Mouse (Mus musculus) CH12.LX (cell line): Measurements from ENCODE around the gene Spred2. TPM values are rescaled to one million over a fixed set of nuclear protein-coding genes. Genes with fewer than 3 reads are reported as not detected.

Experiments
- DNase-seq: peaks from one replicate; pipeline ENCODE4 v3.0.0-alpha.2; 2013; ENCODE audit errors: extremely low read depth
- H3K27ac ChIP-seq: 2 replicates; pipeline ENCODE4 v1.5.1; 2012; ENCODE audit warnings: low read depth, mild to moderate bottlenecking, control low read depth, moderate library complexity; ENCODE audit not compliant: insufficient read depth
- H3K27me3 ChIP-seq: replicated peaks from 2 replicates; pipeline ENCODE3; 2012; ENCODE audit warnings: inconsistent platforms
- H3K36me3 ChIP-seq, 2 experiments: replicated peaks in 1 of 2; 2 replicates each; pipeline versions ENCODE3 to v1.6.1; 2012; ENCODE audit warnings: inconsistent platforms in 1 of 2, low read length in 1 of 2, mild to moderate bottlenecking in 1 of 2, mixed read lengths in 1 of 2, moderate library complexity in 1 of 2; ENCODE audit not compliant: control insufficient read depth in 1 of 2, insufficient read depth in 1 of 2
- H3K4me1 ChIP-seq, 2 experiments: 2 replicates each; pipeline ENCODE4 v1.6.1; 2012; ENCODE audit warnings: inconsistent platforms in 1 of 2, moderate library complexity in 1 of 2; ENCODE audit not compliant: insufficient read depth in 2 of 2, control insufficient read depth in 1 of 2
- H3K4me2 ChIP-seq: 2 replicates; pipeline ENCODE4 v1.6.1; 2012; ENCODE audit warnings: low read depth, mild to moderate bottlenecking, control low read depth; ENCODE audit not compliant: poor library complexity, insufficient read depth, severe bottlenecking
- H3K4me3 ChIP-seq, 3 experiments: fragments of 150-350 bp in 1 of 3; sonication (generic) in 1 of 3; replicated peaks in 1 of 3; 2 replicates each; pipeline versions ENCODE3 to v1.5.1; 2011 to 2012; ENCODE audit warnings: low read depth in 2 of 3, low read length in 2 of 3, mild to moderate bottlenecking in 2 of 3, moderate library complexity in 2 of 3, control low read depth in 1 of 3, improper control_type of control experiment in 1 of 3, inconsistent platforms in 1 of 3, mixed read lengths in 1 of 3; ENCODE audit not compliant: poor library complexity in 1 of 3
- H3K79me2 ChIP-seq: replicated peaks from 2 replicates; pipeline ENCODE4 v1.6.1; 2012; ENCODE audit warnings: mild to moderate bottlenecking, moderate library complexity; ENCODE audit not compliant: control insufficient read depth, poor library complexity, insufficient read depth, severe bottlenecking; ENCODE audit errors: extremely low read depth
- H3K9ac ChIP-seq: 2 replicates; pipeline ENCODE4 v1.6.1; 2012; ENCODE audit warnings: low read depth, mild to moderate bottlenecking, control low read depth, moderate library complexity; ENCODE audit not compliant: insufficient read depth
- H3K9me3 ChIP-seq: replicated peaks from 2 replicates; pipeline ENCODE3; 2012; ENCODE audit warnings: low read length, inconsistent platforms, mixed read lengths
- BHLHE40 ChIP-seq: IDR thresholded peaks from 2 replicates; pipeline ENCODE4 v1.6.1; 2011; ENCODE audit warnings: mild to moderate bottlenecking, low read depth, low read length, improper control_type of control experiment
- CHD1 ChIP-seq: IDR thresholded peaks from 2 replicates; pipeline ENCODE4 v1.6.1; 2012; ENCODE audit warnings: low read depth, low read length, improper control_type of control experiment, inconsistent platforms
- CTCF ChIP-seq, 2 experiments: IDR thresholded peaks in 1 of 2; conservative IDR thresholded peaks in 1 of 2; 2 replicates each; pipeline ENCODE4 v1.5.1; 2011 to 2012; ENCODE audit warnings: low read depth in 2 of 2, low read length in 2 of 2, improper control_type of control experiment in 1 of 2, inconsistent platforms in 1 of 2, mild to moderate bottlenecking in 1 of 2, moderate library complexity in 1 of 2
- EP300 ChIP-seq: IDR thresholded peaks from 2 replicates; pipeline ENCODE4 v1.6.1; 2011; ENCODE audit warnings: low read length, improper control_type of control experiment
- ETS1 ChIP-seq: conservative IDR thresholded peaks from 2 replicates; pipeline ENCODE4 v1.6.1; 2012; ENCODE audit warnings: low read depth, mild to moderate bottlenecking, inconsistent platforms, low read length, improper control_type of control experiment, moderate library complexity
- IRF4 ChIP-seq: IDR thresholded peaks from 2 replicates; pipeline ENCODE4 v1.6.1; 2014; ENCODE audit warnings: low read depth, mild to moderate bottlenecking, inconsistent platforms, low read length, improper control_type of control experiment
- JUN ChIP-seq: IDR thresholded peaks from 2 replicates; pipeline ENCODE4 v1.6.1; 2011; ENCODE audit warnings: low read depth, mild to moderate bottlenecking, low read length, improper control_type of control experiment, moderate library complexity; ENCODE audit not compliant: insufficient read depth
- JUND ChIP-seq: conservative IDR thresholded peaks from 2 replicates; pipeline ENCODE4 v1.6.1; 2011; ENCODE audit warnings: low read depth, low read length, improper control_type of control experiment
- KAT2A ChIP-seq: IDR thresholded peaks from 2 replicates; pipeline ENCODE4 v1.6.1; 2012; ENCODE audit warnings: low read length, improper control_type of control experiment, inconsistent platforms; ENCODE audit not compliant: insufficient replicate concordance
- MAX ChIP-seq: IDR thresholded peaks from 2 replicates; pipeline ENCODE4 v1.6.1; 2011; ENCODE audit warnings: low read length, improper control_type of control experiment
- MAZ ChIP-seq: IDR thresholded peaks from 2 replicates; pipeline ENCODE4 v1.6.1; 2012; ENCODE audit warnings: low read depth, mild to moderate bottlenecking, inconsistent platforms, low read length, improper control_type of control experiment, moderate library complexity
- MEF2A ChIP-seq: IDR thresholded peaks from 2 replicates; pipeline ENCODE4 v1.6.1; 2014; ENCODE audit warnings: low read depth, mild to moderate bottlenecking, inconsistent platforms, low read length, improper control_type of control experiment, borderline replicate concordance
- MYC ChIP-seq: IDR thresholded peaks from 2 replicates; pipeline ENCODE4 v1.6.1; 2011; ENCODE audit warnings: low read depth, mild to moderate bottlenecking, improper control_type of control experiment, low read length
- NELFE ChIP-seq: IDR thresholded peaks from 2 replicates; pipeline ENCODE4 v1.6.1; 2011; ENCODE audit warnings: low read depth, low read length, improper control_type of control experiment
- PAX5 ChIP-seq: IDR thresholded peaks from 2 replicates; pipeline ENCODE4 v1.6.1; 2012; ENCODE audit warnings: low read length, inconsistent platforms, mixed read lengths
- POLR2A ChIP-seq: IDR thresholded peaks from 2 replicates; pipeline ENCODE4 v1.6.1; 2011; ENCODE audit warnings: low read depth, mild to moderate bottlenecking, improper control_type of control experiment, low read length
- RAD21 ChIP-seq: IDR thresholded peaks from 2 replicates; pipeline ENCODE4 v1.6.1; 2011; ENCODE audit warnings: low read depth, mild to moderate bottlenecking, low read length, improper control_type of control experiment, moderate library complexity
- RCOR1 ChIP-seq: conservative IDR thresholded peaks from 2 replicates; pipeline ENCODE4 v1.6.1; 2012; ENCODE audit warnings: low read depth, mild to moderate bottlenecking, inconsistent platforms, low read length, improper control_type of control experiment
- SIN3A ChIP-seq: IDR thresholded peaks from 2 replicates; pipeline ENCODE4 v1.6.1; 2012; ENCODE audit warnings: low read length, improper control_type of control experiment, inconsistent platforms
- SMC3 ChIP-seq: IDR thresholded peaks from 2 replicates; pipeline ENCODE4 v1.6.1; 2011; ENCODE audit warnings: low read depth, low read length, improper control_type of control experiment
- TBP ChIP-seq: conservative IDR thresholded peaks from 2 replicates; pipeline ENCODE4 v1.6.1; 2011; ENCODE audit warnings: low read depth, low read length, improper control_type of control experiment
- UBTF ChIP-seq: IDR thresholded peaks from 2 replicates; pipeline ENCODE4 v1.6.1; 2012; ENCODE audit warnings: low read depth, mild to moderate bottlenecking, inconsistent platforms, low read length, improper control_type of control experiment, moderate library complexity
- USF2 ChIP-seq: conservative IDR thresholded peaks from 2 replicates; pipeline ENCODE4 v1.6.1; 2011; ENCODE audit warnings: low read depth, low read length, improper control_type of control experiment
- ZNF384 ChIP-seq: IDR thresholded peaks from 2 replicates; pipeline ENCODE4 v1.6.1; 2012; ENCODE audit warnings: low read depth, low read length, improper control_type of control experiment, inconsistent platforms
- dilution Hi-C: fragments of 300-500 bp; cut with MboI; formaldehyde crosslinking; loops from 2 replicates; pipeline ENCODE4 v1.14.3; 2020; ENCODE audit warnings: low sequenced_read_pairs; ENCODE audit not compliant: extremely low pct_unique_long_range_greater_than_20kb, extremely low pct_ligation_motif_present
- in situ Hi-C: fragments of 300-500 bp; cut with MboI; formaldehyde crosslinking; loops from 3 replicates; pipeline ENCODE4 v1.14.3; 2019; ENCODE audit warnings: low sequenced_read_pairs, low pct_ligation_motif_present, low pct_unique_long_range_greater_than_20kb, mixed read lengths
- polyA plus RNA-seq: library from polyadenylated mRNA; unstranded; fragments of >175 nt; gene quantifications from 2 replicates; pipeline ENCODE4 v1.2.1, GENCODE M21; 2012; ENCODE audit warnings: low read depth; ENCODE audit not compliant: insufficient read length
- total RNA-seq, 2 experiments: library from RNA; depleted of rRNA; stranded (reverse); fragments of 300-350 nt in 1 of 2; fragments of >200 nt in 1 of 2; gene quantifications; 2 replicates each; pipeline ENCODE4 v1.2.3; 2012 to 2014

Gene Spred2
- total and polyA plus RNA-seq, 3 experiments = 1.4 to 15.8 (median 4.2) TPM

GRCm38 (mm10) chr11:20043256-20043655 is 119.1 kb downstream of the Spred2 start:
- Histone ChIP-seq H3K4me3 (no peak overlapping the region), H3K4me1 (peaks cover 19 to 51% of the 10 kb centered on the region in 2 experiments), H3K4me2 (peak overlapping the region; percentile 17), H3K79me2 (no peaks in the 10 kb centered on the region), H3K9ac (no peak overlapping the region), H3K27ac (peak overlapping the region; percentile 50), H3K9me3 (peaks cover 2% of the 10 kb centered on the region), H3K36me3 (no peaks in the 10 kb centered on the region), H3K27me3 (no peaks in the 10 kb centered on the region)
- dilution Hi-C loops = no loop called here
- DNase-seq = peak; percentile 82
- in situ Hi-C loops = loop anchor here (10.0 kb wide), 1 partner anchor 208 kb away; no protein-coding TSS in a partner anchor
- TF ChIP-seq NELFE (no peak), IRF4 (0 out of 2 replicates have a peak, but pooled peaks have one; percentile 4), BHLHE40 (0 out of 2 replicates have a peak, but pooled peaks have one; percentile 15), MAZ (0 out of 2 replicates have a peak, but pooled peaks have one; percentile 55), CHD1 (no peak), ETS1 (no peak; the same call in 1 of the 2 replicates), EP300 (0 out of 2 replicates have a peak, but pooled peaks have one; percentile 36)

GRCm38 (mm10) chr11:20045586-20045985 is 121.4 kb downstream of the Spred2 start:
- no peak overlapping the region for H3K4me2 ChIP-seq
- TF ChIP-seq MEF2A (no peak), SMC3 (peak; percentile 54), ZNF384 (no peak), RAD21 (peak; percentile 50), CTCF (conservative IDR thresholded peaks at IDR 0.05 in 1 of 2, IDR thresholded peaks at IDR 0.05 in 1 of 2; ENCODE audit: low read depth in 2 of 2, low read length in 2 of 2) (peak; percentile 29 to 63; a peak in 3 of 4 replicates), BHLHE40 (no peak)
- dilution Hi-C loops = no loop called here
- no peaks in the 10 kb centered on the region for H3K79me2 ChIP-seq
- no peak overlapping the region for H3K4me3 ChIP-seq
- H3K9ac ChIP-seq = no peak overlapping the region
- H3K9me3 ChIP-seq = peaks cover 2% of the 10 kb centered on the region
- H3K27me3 ChIP-seq = no peaks in the 10 kb centered on the region
- H3K4me1 ChIP-seq = peaks cover 17 to 38% of the 10 kb centered on the region in 2 experiments
- in situ Hi-C loops = loop anchor here (10.0 kb wide), 1 partner anchor 211 kb away; no protein-coding TSS in a partner anchor
- no peak for DNase-seq
- no peak overlapping the region for H3K27ac ChIP-seq
- no peaks in the 10 kb centered on the region for H3K36me3 ChIP-seq

GRCm38 (mm10) chr11:20052814-20053536 is 128.8 kb downstream of the Spred2 start:
- H3K9ac ChIP-seq = no peak overlapping the region

More at GRCm38 (mm10) chr11:20052814-20053536, 128.8 kb downstream of the Spred2 start:
- in situ Hi-C loops = no loop called here
- DNase-seq = no peak
- peaks cover 0 to 19% of the 10 kb centered on the region in 2 experiments; a peak in 2 of 4 replicates for H3K4me1 ChIP-seq
- no peak overlapping the region for H3K4me2 ChIP-seq
- TF ChIP-seq EP300 (no peak), BHLHE40 (no peak), JUND (no peak), PAX5 (no peak), UBTF (no peak), TBP (no peak), IRF4 (no peak), CHD1 (no peak), NELFE (no peak), SIN3A (no peak), RAD21 (no peak), POLR2A (no peak), MAX (no peak), KAT2A (no peak), JUN (no peak), USF2 (no peak), RCOR1 (no peak), MYC (no peak)
- dilution Hi-C loops = no loop called here
- no peaks in the 10 kb centered on the region for H3K27me3 ChIP-seq
- H3K36me3 ChIP-seq = peaks cover 18 to 32% of the 10 kb centered on the region in 2 experiments
- H3K79me2 ChIP-seq = no peaks in the 10 kb centered on the region
- H3K9me3 ChIP-seq = no peaks in the 10 kb centered on the region
- no peak overlapping the region for H3K4me3 ChIP-seq
- no peak overlapping the region for H3K27ac ChIP-seq
